Comparison of ENCODE assay signal across 29 mouse cellular contexts in the genomic region with DNA sequence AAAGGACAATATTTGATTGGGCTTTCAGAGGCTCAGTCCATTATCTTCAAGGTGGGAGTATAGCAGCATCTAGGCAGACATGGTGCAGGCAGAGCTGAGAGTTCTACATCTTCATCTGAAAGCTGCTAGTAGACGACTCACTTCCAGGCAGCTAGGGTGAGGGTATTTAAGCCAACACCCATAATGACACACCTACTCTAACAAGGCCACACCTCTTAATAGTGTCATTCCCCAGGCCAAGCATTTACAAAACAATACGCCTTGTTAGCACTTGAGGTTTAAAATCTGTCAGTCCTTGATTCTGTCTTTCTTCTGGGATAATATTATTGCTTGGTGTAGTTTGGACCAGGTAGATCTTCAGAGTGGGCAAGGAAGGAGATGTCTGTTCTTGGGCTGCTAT.
"Had no signal": no experiment of that assay in that cellular context is flagged by ENCODE, and none has a peak within 500 bp of the region (broad histone marks: within the 10 kb centered on the region; RNA-seq: fewer than 3 reads in every experiment).

No protein-coding gene starts in this region.

- H3K9ac ChIP-seq: heart, embryonic 12.5 days; hindbrain, embryonic 12.5 days; hindbrain, embryonic 14.5 days; intestine, embryonic 15.5 days; limb, embryonic 13.5 days; limb, embryonic 15.5 days; liver, embryonic 13.5 days; liver, embryonic 15.5 days; liver, postnatal 0 days had no signal

- H3K4me1 ChIP-seq: hindbrain, embryonic 12.5 days; intestine, embryonic 15.5 days; limb, embryonic 13.5 days; limb, embryonic 15.5 days; liver, embryonic 13.5 days had no signal

- H3K9me3 ChIP-seq: heart, embryonic 10.5 days; heart, embryonic 12.5 days; hindbrain, embryonic 10.5 days; hindbrain, embryonic 12.5 days; intestine, embryonic 15.5 days; limb, embryonic 13.5 days; limb, embryonic 15.5 days; liver, embryonic 13.5 days; liver, embryonic 15.5 days had no signal

- DNase-seq: gastrocnemius, adult 2 months; gastrocnemius, postnatal 10 days; gastrocnemius, postnatal 25 days; heart, adult 18-20 months; heart, postnatal 10 days; heart, postnatal 4 days; kidney, adult 18-20 months; kidney, adult 8-10 months; kidney, postnatal 25 days; kidney, postnatal 4 days; layer of hippocampus, postnatal 36 days; left cerebral cortex, postnatal 4 days; liver, embryonic 13.5 days; liver, postnatal 0 days had no signal

- H3K4me3 ChIP-seq: gastrocnemius, adult 2 months; heart, embryonic 10.5 days; heart, embryonic 12.5 days; hindbrain, embryonic 10.5 days; hindbrain, embryonic 12.5 days; intestine, embryonic 15.5 days; layer of hippocampus, adult 2 months; limb, embryonic 13.5 days; limb, embryonic 15.5 days; liver, embryonic 13.5 days; liver, embryonic 15.5 days had no signal

- H3K4me2 ChIP-seq: heart, embryonic 12.5 days; hindbrain, embryonic 12.5 days; hindbrain, embryonic 14.5 days; intestine, embryonic 15.5 days; limb, embryonic 13.5 days; limb, embryonic 15.5 days; liver, embryonic 11.5 days; liver, embryonic 13.5 days; liver, embryonic 15.5 days had no signal

- H3K27me3 ChIP-seq: heart, embryonic 12.5 days; hindbrain, embryonic 12.5 days; intestine, embryonic 15.5 days; limb, embryonic 13.5 days; limb, embryonic 15.5 days; liver, embryonic 13.5 days; liver, embryonic 15.5 days had no signal

- H3K36me3 ChIP-seq: heart, embryonic 10.5 days; heart, embryonic 12.5 days; hindbrain, embryonic 10.5 days; hindbrain, embryonic 12.5 days; intestine, embryonic 15.5 days; limb, embryonic 13.5 days; limb, embryonic 15.5 days; liver, embryonic 13.5 days; liver, embryonic 15.5 days had no signal

- H3K27ac ChIP-seq: gastrocnemius, adult 2 months; heart, embryonic 10.5 days; hindbrain, embryonic 10.5 days; hindbrain, embryonic 12.5 days; hindbrain, embryonic 14.5 days; intestine, embryonic 15.5 days; kidney, postnatal 0 days; layer of hippocampus, adult 2 months; limb, embryonic 13.5 days; limb, embryonic 15.5 days; liver, embryonic 13.5 days; liver, embryonic 15.5 days had no signal

- ATAC-seq: hindbrain, embryonic 16.5 days; inflammation-experienced regulatory T-cells, adult 6 months; intestine, embryonic 15.5 days; intestine, postnatal 0 days; liver, postnatal 0 days had no signal
